Mouse (Mus musculus): ENCODE measurements at regions not wholly inside any gene's neighbourhood (a gene's known extent, or its start where the extent isn't known, plus 50 kb on each side); places are given as distances from the start of the nearest gene placed in this dataset.
"Not testable (repeated sequence)": the region's sequence is repeated elsewhere in the genome, so short reads cannot be mapped to it uniquely, and the experiment has no call there.

DNA sequence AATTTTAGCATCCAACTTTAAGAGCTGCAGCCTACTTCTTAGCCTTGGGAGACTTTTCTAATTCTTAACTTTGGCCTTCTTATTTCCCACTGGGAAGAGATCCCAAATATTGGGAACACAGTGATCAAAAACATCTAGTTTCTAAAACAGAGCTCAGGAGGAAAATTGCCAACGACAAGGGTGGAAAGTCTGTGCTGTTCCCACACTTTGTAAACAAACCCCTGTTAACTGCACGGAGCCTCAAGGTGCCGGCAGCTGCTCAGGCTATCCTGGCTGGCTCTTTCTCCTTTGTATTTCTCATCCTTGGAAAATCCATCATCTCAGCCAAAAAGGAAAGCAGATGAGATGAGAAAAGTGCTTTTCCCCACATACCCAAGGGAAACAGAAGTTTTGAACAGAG lies 84.9 kb downstream of the Impad1 start:
- DNase-seq (ENCODE audit: low read depth, low spot score): no peak

DNA sequence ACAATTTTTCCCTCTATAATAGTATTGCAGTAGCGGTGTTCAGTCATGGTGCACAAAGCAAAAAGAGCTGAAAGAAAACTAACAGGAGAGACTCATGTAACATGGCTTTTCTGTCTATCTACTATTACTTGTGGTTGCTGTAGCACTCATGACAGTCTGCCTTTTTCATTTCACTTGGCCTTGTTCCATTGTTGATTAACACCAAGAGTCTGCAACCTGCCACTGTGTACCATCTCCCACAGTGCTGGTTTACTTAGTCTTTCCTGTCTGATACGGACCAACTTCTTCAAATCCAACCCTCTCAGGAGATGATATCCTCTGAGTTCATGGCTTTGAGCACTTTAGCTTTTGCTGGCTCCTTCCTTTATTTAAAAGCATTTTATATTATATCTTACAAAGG lies 94.1 kb downstream of the Impad1 start:
- no peak for DNase-seq (ENCODE audit: low read depth, low spot score)

DNA sequence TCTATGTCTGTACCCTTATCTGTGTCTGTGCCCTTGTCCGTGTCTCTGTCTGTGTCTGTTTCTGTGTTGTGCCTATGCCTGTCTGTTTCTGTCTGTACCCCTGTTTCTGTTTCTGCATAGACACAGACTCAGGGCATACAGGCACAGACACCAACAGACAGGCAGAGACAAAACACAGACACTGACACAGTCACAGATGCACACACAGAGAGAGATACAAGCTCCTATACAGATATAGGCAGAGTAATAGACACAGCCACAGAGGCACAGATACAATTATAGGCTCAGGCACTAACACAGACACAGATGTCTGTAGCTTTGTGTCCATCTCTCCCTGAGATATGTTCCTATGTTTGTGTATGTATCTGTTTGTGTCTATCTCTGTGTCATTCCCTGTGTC lies 97.7 kb downstream of the Impad1 start:
- no peak for DNase-seq (ENCODE audit: low read depth, low spot score)

DNA sequence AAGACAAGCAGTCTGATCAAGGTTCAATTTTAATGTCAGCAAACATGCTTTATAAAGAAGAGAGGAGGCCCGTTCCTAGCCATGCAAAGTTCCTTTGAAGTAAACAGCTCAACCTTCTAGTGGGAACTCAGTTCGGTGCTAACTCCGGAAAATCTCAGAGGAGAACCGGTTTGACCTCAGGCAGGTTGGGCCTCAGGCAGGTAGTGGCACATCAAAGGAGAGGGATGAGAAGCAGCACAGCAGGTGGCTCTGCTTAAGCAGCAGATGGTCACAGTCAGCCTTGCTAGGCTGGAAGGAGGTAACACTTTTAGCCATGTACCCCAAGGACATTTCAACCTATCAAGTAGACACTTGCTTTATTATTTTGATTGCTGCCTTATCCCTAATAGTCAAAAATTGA lies 106.2 kb downstream of the Impad1 start:
- peak; percentile 4 for DNase-seq (ENCODE audit: low read depth, low spot score)

DNA sequence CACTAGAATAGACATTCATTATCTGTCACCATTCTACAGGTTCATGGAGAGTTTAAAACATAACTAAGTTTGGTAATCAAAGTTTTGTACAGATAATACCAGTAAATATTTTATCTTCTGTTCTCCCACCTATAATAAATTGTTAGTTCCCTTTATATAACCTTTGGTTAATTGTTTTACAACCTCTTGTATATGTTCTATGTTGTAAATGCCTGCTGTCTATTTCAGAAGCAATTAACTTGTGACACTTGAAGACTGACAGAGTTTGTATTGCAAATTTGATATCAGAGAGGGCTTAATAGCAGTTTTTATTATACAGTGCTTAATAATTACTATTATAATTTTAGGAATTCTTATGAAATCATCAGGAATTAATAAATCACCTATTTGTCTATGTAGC lies 118.5 kb downstream of the Impad1 start:
- DNase-seq (ENCODE audit: low read depth, low spot score): no peak

DNA sequence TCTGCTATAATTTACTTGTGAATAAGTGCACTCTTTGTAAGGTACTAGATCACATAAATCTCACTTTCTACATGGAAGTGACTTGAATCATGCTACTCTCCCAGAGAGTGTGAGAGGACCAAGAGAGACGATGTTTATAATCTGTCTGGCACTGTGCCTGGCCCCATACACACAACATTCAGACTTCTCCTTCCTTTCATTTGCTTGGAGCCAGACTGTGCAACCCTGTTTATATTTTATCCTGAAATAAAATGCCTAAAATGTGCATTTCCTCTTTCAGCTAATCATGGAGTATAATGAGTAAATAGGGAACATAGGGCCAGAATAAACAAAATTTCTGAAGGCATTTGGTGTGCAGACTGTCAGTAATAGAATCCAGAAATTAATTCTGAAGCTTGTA lies 142.9 kb downstream of the Impad1 start:
- DNase-seq (ENCODE audit: low read depth, low spot score): no peak

DNA sequence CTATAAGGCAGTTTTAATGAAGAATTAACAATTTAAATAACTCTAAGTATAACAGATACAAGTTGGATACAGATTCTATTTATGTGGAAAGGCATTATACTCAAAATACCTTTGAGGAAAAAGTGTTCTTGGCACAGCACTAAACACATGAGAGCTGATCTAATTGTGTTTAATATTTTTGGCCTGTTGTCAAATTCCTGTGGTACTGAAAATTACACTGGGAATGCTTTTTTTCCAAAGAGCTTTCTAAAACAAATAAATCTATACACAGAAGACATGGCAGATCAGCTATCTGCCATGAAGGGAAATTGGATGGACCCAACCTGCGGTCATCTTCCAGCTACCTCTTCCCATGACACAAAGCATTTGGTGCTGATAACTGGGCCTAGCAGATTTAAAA lies 147.9 kb downstream of the Impad1 start:
- DNase-seq (ENCODE audit: low read depth, low spot score): no peak

DNA sequence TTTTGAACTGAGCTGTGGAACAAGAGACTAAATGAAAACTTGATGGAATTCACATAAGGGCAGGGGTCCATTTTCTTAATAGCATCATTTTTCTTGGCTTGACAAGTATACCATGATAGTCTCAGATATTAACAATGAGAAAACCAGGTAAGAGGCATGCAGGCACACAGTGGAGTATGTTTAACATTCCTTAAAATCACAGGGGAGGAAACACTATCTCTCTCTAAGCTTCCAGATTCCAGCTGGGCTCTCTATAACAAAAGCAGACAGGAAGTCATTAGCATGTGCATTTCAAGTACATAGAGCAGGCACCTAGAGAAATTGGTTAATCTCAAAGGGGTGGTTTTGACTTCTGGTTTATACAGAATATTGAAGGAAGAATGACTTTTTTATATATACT lies 156.9 kb downstream of the Impad1 start:
- no peak for DNase-seq (ENCODE audit: low read depth, low spot score)

DNA sequence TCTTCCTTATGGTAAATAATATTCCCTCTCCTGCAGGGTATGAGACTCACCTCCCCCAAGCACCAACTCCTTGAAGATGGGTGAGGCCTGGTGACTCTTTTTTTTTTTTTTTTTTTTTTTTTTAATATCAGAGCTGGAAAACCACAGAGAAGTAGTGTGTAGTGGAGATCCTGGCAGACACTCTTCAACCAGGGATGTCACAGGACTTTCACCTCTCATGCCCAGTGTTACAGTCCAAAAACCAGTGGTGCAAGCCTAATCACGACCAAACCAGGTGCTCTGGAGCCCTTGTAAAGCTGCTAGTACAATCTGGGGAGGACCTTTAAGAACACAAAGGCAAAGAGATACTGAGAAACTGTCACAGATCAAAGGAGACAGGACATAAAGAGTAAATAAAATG lies 157.3 kb downstream of the Impad1 start:
- DNase-seq (ENCODE audit: low read depth, low spot score): no peak

DNA sequence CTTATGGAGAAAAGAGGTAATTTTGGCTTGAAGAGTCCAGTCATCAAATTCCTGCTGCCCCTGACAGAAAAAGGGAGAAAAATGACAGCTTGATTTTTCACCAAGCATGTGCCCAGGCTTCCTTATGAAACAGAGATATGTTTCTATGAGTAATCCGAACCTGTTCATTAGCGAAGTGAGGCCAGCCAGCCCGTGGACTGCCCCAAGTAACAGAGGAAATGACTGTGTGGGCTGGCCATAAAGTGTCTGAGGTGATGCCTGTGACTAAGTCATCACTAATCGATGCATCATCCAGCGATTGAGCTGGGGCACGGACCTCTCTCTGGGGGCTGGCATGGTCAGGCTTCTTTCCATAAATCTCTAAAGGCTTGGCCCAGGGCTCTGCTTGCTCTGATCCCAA lies 157.8 kb downstream of the Impad1 start:
- DNase-seq (ENCODE audit: low read depth, low spot score): no peak

DNA sequence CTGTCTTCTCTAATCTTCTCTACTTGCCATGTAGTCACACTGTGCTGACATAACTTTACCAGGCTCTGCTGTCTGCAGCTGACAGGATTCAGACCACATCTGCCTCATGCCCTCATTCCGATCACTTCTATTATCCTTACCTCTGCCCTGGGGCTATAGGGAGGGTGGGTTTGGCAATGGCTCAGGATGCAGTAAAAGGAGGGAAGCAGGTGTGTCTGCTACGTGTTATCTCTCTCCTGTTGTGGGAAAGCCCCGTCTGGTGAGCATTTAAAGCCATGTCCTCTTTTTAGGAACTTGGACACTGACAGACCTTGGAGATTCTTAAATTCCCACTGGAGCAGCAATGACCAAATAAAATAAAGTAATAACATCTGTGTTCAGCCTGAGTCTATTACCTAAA lies 158.5 kb downstream of the Impad1 start:
- peak; percentile 5 for DNase-seq (ENCODE audit: low read depth, low spot score)

DNA sequence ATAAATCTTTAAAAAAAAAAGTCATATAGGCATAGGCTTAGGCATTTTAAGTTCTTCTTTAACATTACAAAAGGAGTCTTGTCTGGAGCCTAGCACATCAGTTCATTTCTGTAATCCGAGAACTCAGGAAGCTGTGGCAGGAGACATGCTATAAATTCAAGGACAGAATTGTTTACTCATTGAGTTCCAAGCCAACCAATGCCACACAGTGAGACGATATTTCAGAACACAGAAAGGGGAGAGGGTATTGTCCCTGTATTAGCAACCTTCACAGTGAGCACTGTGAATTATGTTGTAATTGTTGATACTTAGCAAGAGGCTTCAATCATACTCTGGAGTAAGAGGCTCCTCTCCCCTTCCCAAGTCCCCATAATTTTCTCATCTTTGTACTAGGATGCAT lies 162.4 kb downstream of the Impad1 start:
- no peak for DNase-seq (ENCODE audit: low read depth, low spot score)

DNA sequence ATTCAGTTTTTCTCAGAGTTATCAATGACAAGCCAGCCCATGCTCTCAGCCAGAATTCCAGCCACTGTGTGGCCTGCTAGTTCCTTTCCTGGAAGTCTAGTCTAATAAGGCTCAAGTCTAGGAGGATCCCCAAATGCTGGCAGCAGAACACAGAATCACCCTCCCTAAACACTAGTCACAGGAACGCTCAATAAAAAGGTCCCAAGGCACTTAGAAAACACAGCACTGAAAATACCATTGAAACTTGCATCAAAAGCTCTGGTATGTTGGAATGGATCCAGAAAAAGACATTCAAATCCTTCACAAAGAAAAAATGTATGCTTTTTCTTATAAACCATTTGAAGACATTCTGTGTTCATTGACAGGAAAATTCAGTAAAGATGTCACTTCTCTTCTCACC lies 163.9 kb downstream of the Impad1 start:
- DNase-seq (ENCODE audit: low read depth, low spot score): no peak

DNA sequence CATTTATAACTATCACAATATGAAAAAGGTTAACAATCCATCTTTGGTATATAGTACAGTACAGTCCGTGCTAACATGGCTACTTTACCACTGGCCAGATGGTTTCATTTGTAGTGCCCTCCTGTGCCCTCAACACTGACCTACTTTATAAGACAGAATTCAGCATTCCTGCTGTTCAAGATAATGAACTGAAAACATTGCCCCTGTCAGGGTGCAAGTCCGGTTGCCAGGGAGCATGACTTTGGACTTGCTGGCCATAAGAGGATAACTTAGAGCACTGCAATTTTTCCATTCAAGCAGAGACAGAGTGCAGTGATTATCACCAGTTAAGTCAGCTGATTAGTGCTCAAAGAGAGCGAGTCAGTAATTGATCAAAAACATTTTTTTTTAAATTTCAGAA lies 169.3 kb downstream of the Impad1 start:
- no peak for DNase-seq (ENCODE audit: low read depth, low spot score)

DNA sequence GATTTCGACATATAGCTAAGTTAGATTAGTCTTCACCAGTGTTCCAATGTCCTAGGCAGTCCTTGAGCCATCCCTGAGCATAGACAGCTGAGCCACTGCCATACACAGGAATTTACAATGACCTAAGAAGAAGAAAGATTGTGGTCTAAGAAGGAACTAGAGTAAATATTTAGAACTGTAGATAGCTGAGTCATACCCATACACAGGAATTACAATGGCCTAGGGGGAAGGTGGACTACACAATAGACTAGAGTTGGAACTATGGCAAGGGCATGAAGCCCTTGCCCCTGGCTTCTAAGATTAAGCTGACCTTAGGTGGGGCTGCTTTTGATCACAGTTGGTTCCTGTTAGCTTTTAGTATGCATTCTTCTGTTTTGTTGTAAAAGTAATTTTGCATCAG lies 173.0 kb downstream of the Impad1 start:
- not testable (repeated sequence) for DNase-seq (ENCODE audit: low read depth, low spot score)

DNA sequence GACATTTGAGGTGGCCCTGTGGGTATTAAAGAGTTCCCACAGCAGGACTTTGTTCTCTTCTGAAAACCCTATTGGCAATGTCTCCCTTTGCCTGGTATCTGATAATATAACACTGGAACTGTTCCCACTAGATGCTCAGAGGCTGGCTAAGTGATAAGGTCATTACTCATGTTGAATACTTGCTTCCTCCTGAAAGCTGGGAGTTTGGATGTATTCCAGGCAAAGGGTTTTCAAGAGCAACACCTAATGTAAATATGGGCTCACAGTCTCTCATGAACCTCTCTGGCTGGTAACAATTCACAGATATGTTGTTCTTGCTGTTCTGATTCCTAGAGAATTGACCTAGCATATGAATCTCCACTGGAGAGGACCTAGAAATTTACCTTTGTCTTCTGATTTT lies 178.6 kb downstream of the Impad1 start:
- no peak for DNase-seq (ENCODE audit: low read depth, low spot score)

Data from WW6 (cell line).